Mouse (Mus musculus) kidney, adult 2 months (tissue): ENCODE data around the gene Olfr311.

Experiments used
- CTCF ChIP-seq: fragments of 200-500 bp; conservative IDR thresholded peaks from 2 replicates; pipeline ENCODE4 v1.5.1; 2011; ENCODE audit warnings: low read depth, mild to moderate bottlenecking, control low read depth, low read length, moderate library complexity, mixed read lengths; ENCODE audit not compliant: insufficient read depth, insufficient read length
- POLR2A ChIP-seq: fragments of 200-500 bp; IDR thresholded peaks from one replicate; pipeline ENCODE4 v1.6.1; 2011; ENCODE audit warnings: low read depth, low read length, control low read depth

DNA sequence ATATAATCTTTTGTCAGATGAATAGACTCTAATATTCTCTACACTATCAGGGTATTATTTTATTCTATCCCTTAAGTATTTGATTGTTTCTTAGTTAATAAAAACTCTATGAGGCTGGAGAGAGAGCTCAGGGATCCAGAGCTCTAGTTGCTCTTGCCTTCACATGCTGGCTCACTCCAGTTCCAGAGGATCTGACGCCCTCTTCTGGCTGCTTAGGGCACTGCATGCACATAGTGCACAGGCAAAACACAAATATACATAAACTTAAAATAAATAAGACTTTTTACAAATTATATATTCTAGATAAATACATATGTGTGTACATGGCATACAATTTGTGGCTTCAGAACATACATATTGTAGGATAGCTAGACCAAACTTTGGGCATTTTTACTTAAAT is 27.1 kb upstream of the Olfr311 start:
- no peak for TF ChIP-seq POLR2A
- peak; percentile 50 for TF ChIP-seq CTCF
